Mouse (Mus musculus): ENCODE results near the gene Tmem229a.

Gene Tmem229a

GRCm38 (mm10) chr6:24955946-24956585, at the start of gene Tmem229a:
Gene Tmem229a, minus strand, starts transcription at chr6:24956297.
- no peak for DNase-seq (ENCODE audit: low read depth, low spot score)

GRCm38 (mm10) chr6:24993754-24994153, 37.7 kb upstream of the Tmem229a start:
- no peak for DNase-seq (ENCODE audit: low read depth, low spot score)

GRCm38 (mm10) chr6:24989836-24990235, 33.7 kb upstream of the Tmem229a start:
- DNase-seq (ENCODE audit: low read depth, low spot score): no peak

- no peak for DNase-seq (ENCODE audit: low read depth, low spot score)
These were observed 20.1 kb upstream of the Tmem229a start for GRCm38 (mm10) chr6:24976176-24976575.

- no peak for DNase-seq (ENCODE audit: low read depth, low spot score)
These were observed 12.6 kb upstream of the Tmem229a start for GRCm38 (mm10) chr6:24968471-24969223.

GRCm38 (mm10) chr6:24967726-24968125, 11.6 kb upstream of the Tmem229a start:
- DNase-seq (ENCODE audit: low read depth, low spot score): no peak

- no peak for DNase-seq (ENCODE audit: low read depth, low spot score)
These were observed 10.0 kb upstream of the Tmem229a start for GRCm38 (mm10) chr6:24966010-24966682.

- no peak for DNase-seq (ENCODE audit: low read depth, low spot score)
These were observed 7.7 kb upstream of the Tmem229a start for GRCm38 (mm10) chr6:24963754-24964153.

- DNase-seq (ENCODE audit: low read depth, low spot score): no peak
These were observed 483 bp upstream of the Tmem229a start for GRCm38 (mm10) chr6:24956586-24956973.

GRCm38 (mm10) chr6:24955131-24955945, 759 bp downstream of the Tmem229a start:
- no peak for DNase-seq (ENCODE audit: low read depth, low spot score)

GRCm38 (mm10) chr6:24954126-24954525, 2.0 kb downstream of the Tmem229a start:
- DNase-seq (ENCODE audit: low read depth, low spot score): no peak

GRCm38 (mm10) chr6:24952341-24952740, 3.8 kb downstream of the Tmem229a start:
- DNase-seq (ENCODE audit: low read depth, low spot score): no peak

- DNase-seq (ENCODE audit: low read depth, low spot score): no peak
These were observed 5.4 kb downstream of the Tmem229a start for GRCm38 (mm10) chr6:24950669-24951068.

- DNase-seq (ENCODE audit: low read depth, low spot score): no peak
These were observed 30.9 kb downstream of the Tmem229a start for GRCm38 (mm10) chr6:24925076-24925785.

- DNase-seq (ENCODE audit: low read depth, low spot score): no peak
These were observed 42.5 kb downstream of the Tmem229a start for GRCm38 (mm10) chr6:24913591-24913990.

GRCm38 (mm10) chr6:24910728-24911105, 45.4 kb downstream of the Tmem229a start:
- DNase-seq (ENCODE audit: low read depth, low spot score): no peak

GRCm38 (mm10) chr6:24910016-24910727, 45.9 kb downstream of the Tmem229a start:
- no peak for DNase-seq (ENCODE audit: low read depth, low spot score)

GRCm38 (mm10) chr6:24907824-24908223, 48.3 kb downstream of the Tmem229a start:
- DNase-seq (ENCODE audit: low read depth, low spot score): no peak

- no peak for DNase-seq (ENCODE audit: low read depth, low spot score)
These were observed 51.0 kb downstream of the Tmem229a start for GRCm38 (mm10) chr6:24905101-24905500.

Data from WW6 (cell line).